In the genomic region with DNA sequence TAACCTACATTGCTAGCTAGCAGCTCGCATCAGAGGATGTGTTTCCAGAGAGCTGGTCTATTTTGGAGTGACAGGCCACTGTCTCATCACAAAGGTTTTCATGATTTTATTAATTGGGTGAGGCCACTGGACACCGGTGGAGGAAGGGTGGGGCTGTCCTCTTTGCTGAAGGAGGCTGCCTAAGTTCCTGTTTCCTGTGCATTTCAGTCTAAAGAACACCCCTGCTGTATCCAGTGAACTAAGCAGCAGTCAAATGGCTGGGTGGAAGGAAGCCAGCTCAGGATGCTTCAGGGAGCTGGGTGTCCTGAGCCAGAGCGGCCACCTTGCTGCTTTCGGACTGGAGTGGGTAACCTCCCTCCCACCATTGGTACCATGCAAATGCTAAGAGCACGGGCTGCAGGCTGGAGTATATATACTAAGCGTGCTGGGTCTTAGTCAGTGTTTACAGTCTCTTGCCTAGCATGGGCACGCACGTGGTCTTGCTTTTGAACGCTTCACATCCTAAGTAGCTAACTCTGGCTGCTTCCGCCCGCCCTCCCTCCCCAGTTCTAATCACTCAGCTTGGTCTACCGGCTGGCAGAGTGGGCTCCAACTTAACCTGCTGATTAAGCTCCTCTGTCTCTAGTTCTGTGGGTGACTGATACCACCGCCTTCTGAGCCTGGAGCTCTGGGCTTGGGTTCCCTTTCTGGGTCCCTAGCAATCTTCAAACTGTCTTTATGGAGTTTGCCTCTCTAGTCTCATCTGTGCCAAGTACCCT, we compare ENCODE assay signal across 8 mouse cellular contexts. TPM values are rescaled to one million over a fixed set of nuclear protein-coding genes. Genes with fewer than 3 reads are reported as not detected.
DNase-seq lines count a peak whose midpoint lies in the region; ATAC-seq and TF ChIP-seq lines count a peak whose summit lies in the region.

No protein-coding gene starts in this region.

- DNase-seq in lung, adult 18-20 months = peak; percentile 56 to 73
- no peak for DNase-seq in lung, adult 2 months
- peak; percentile 53 to 86 for DNase-seq in heart, adult 18-20 months
- DNase-seq in lung, postnatal 36 days = peak; percentile 81
- peak; percentile 35 to 40 for DNase-seq in thymus, postnatal 10 days (ENCODE audit: low spot score in 2 of 2)
- DNase-seq in ovary, postnatal 14 days (ENCODE audit: low spot score) = no peak
- DNase-seq in gastrocnemius, postnatal 14 days = no peak

- H3K4me2 ChIP-seq in kidney, embryonic 15.5 days = peak overlapping the region; percentile 5; the same call in 1 of the 2 replicates

- peaks cover 38% of the 10 kb centered on the region for H3K27me3 ChIP-seq in kidney, embryonic 15.5 days

- TF ChIP-seq POLR2A in lung, adult 2 months (IDR thresholded peaks at IDR 0.05; ENCODE audit: borderline replicate concordance, extremely low read depth, low read depth, low read length) = no peak; the same call in 1 of the 2 replicates

- H3K9me3 ChIP-seq in kidney, embryonic 15.5 days (replicated peaks) = no peaks in the 10 kb centered on the region

- WGBS in lung, adult 2 months = 20% methylated on average over 13 of the region's 13 CpGs
- WGBS in kidney, embryonic 15.5 days = 66% methylated on average over 13 of the region's 13 CpGs

- TF ChIP-seq CTCF in lung, adult 2 months (IDR thresholded peaks at IDR 0.05; ENCODE audit: insufficient read depth, low read length) = no peak

- peak overlapping the region; percentile 72 for H3K27ac ChIP-seq in kidney, embryonic 15.5 days

- intact Hi-C loops in gastrocnemius, postnatal 14 days (cut with DNase I; ENCODE audit: low total_unique reads) = no loop called here

- no peaks in the 10 kb centered on the region for H3K36me3 ChIP-seq in kidney, embryonic 15.5 days

- H3K4me3 ChIP-seq in lung, adult 2 months (replicated peaks; ENCODE audit: extremely low read depth, low read depth, low read length) = no peak overlapping the region
- no peak overlapping the region for H3K4me3 ChIP-seq in kidney, embryonic 15.5 days (replicated peaks)

- no peak overlapping the region for H3K9ac ChIP-seq in kidney, embryonic 15.5 days

- no peak for ATAC-seq in kidney, embryonic 15.5 days (replicated peaks; ENCODE audit: low FRiP score)

- peaks cover 8% of the 10 kb centered on the region for H3K4me1 ChIP-seq in lung, adult 2 months (ENCODE audit: control insufficient read depth, insufficient read depth, low read length)
- peaks cover 38% of the 10 kb centered on the region for H3K4me1 ChIP-seq in kidney, embryonic 15.5 days

RNA-seq across cellular contexts. Expression of a gene that starts 3.3 kb away (rescaled TPM):
- polyA plus RNA-seq in lung, adult 2 months (2012; rRNA removed) = 53.2 and 57.4 TPM in 2 replicates
- total RNA-seq in heart, adult 18-20 months (2021) = 1 to 10 TPM; 7.9 to 8.9 TPM
- polyA plus RNA-seq in kidney, embryonic 15.5 days (2015; fragmentation: Nextera tagmentation; extraction: Ambion mirVana) = 7.1 and 7.5 TPM in 2 replicates
- total RNA-seq in gastrocnemius, postnatal 14 days (2021) = 1 to 10 TPM; 4.9 to 6.6 TPM

Comparison
In these comparisons a context has a peak if more than half of its experiments do, and no peak if none do; other contexts are left out.
1. DNase-seq: peak in lung, adult 18-20 months (2 of 2), heart, adult 18-20 months (2 of 2), lung, postnatal 36 days (single experiment) and thymus, postnatal 10 days (2 of 2); none in lung, adult 2 months (single experiment), ovary, postnatal 14 days (single experiment) and gastrocnemius, postnatal 14 days (single experiment).